Mouse (Mus musculus) frontal cortex, adult (tissue): ENCODE data around the gene 1700001O22Rik.

Source experiments
- ATAC-seq: cut with Nextera tagmentation; 2 replicates; pipeline ENCODE4 v1.9.2; 2017; ENCODE audit warnings: mild to moderate bottlenecking, moderate library complexity, mixed read lengths; ENCODE audit not compliant: low TSS enrichment

Gene 1700001O22Rik

GRCm38 (mm10) chr2:30816383-30816782 lies 12.9 kb upstream of the 1700001O22Rik start:
- no peak for ATAC-seq

- no peak for ATAC-seq
These were observed 7.1 kb upstream of the 1700001O22Rik start for GRCm38 (mm10) chr2:30810573-30810972.

GRCm38 (mm10) chr2:30809503-30809902 lies 6.0 kb upstream of the 1700001O22Rik start:
- no peak for ATAC-seq

GRCm38 (mm10) chr2:30808296-30808655 lies 4.8 kb upstream of the 1700001O22Rik start:
- no peak for ATAC-seq

GRCm38 (mm10) chr2:30807648-30808295 lies 4.3 kb upstream of the 1700001O22Rik start, which contains the start of gene Ntmt1:
Ntmt1 (plus strand) TSS chr2:30807826.
- peak; percentile 97 for ATAC-seq

GRCm38 (mm10) chr2:30807147-30807647 lies 3.7 kb upstream of the 1700001O22Rik start:
- peak; percentile 27 for ATAC-seq

GRCm38 (mm10) chr2:30805983-30806382 lies 2.5 kb upstream of the 1700001O22Rik start:
- ATAC-seq = no peak

- peak; percentile 42; the same call in 1 of the 2 replicates for ATAC-seq
These were observed 2.2 kb downstream of the 1700001O22Rik start for GRCm38 (mm10) chr2:30801067-30801852.

- no peak for ATAC-seq
These were observed 2.8 kb downstream of the 1700001O22Rik start for GRCm38 (mm10) chr2:30800671-30801066.

- ATAC-seq = no peak
These were observed 4.0 kb downstream of the 1700001O22Rik start for GRCm38 (mm10) chr2:30799456-30799855.

- peak; percentile 75 for ATAC-seq
These were observed 7.1 kb downstream of the 1700001O22Rik start for GRCm38 (mm10) chr2:30796382-30796781.

GRCm38 (mm10) chr2:30795889-30796275 lies 7.6 kb downstream of the 1700001O22Rik start:
- no peak for ATAC-seq

GRCm38 (mm10) chr2:30795271-30795888 lies 8.1 kb downstream of the 1700001O22Rik start:
- no peak for ATAC-seq

GRCm38 (mm10) chr2:30794179-30795108 lies 9.0 kb downstream of the 1700001O22Rik start:
- peak; percentile 55 for ATAC-seq

GRCm38 (mm10) chr2:30792061-30792460 lies 11.4 kb downstream of the 1700001O22Rik start:
- ATAC-seq = no peak

GRCm38 (mm10) chr2:30787466-30787865 lies 16.0 kb downstream of the 1700001O22Rik start:
- ATAC-seq = no peak

- ATAC-seq = no peak
These were observed 19.1 kb downstream of the 1700001O22Rik start for GRCm38 (mm10) chr2:30784078-30784994.

GRCm38 (mm10) chr2:30783346-30783745 lies 20.1 kb downstream of the 1700001O22Rik start:
- ATAC-seq = peak; percentile 79; the same call in 1 of the 2 replicates

- no peak; the same call in 1 of the 2 replicates for ATAC-seq
These were observed 20.9 kb downstream of the 1700001O22Rik start for GRCm38 (mm10) chr2:30782312-30783290.
